Mouse (Mus musculus) hindbrain, embryonic 14.5 days (tissue): ENCODE measurements around the gene Nlk. TPM values are rescaled to one million over a fixed set of nuclear protein-coding genes. Genes with fewer than 3 reads are reported as not detected.
"Not testable (repeated sequence)": the region's sequence is repeated elsewhere in the genome, so short reads cannot be mapped to it uniquely, and the experiment has no call there.

Experiments used
- ATAC-seq: fragments of 200-750 bp; cut with Nextera tagmentation; 2 replicates; pipeline ENCODE4 v1.8.0; 2017; ENCODE audit warnings: moderate number of reproducible peaks, mild to moderate bottlenecking, moderate TSS enrichment, moderate library complexity; ENCODE audit not compliant: low FRiP score
- DNase-seq: peaks from one replicate; pipeline ENCODE4 v3.0.0-alpha.2; 2015; ENCODE audit warnings: low spot score
- H3K27ac ChIP-seq: fragments of 300-500 bp; sonication (generic); 2 replicates; pipeline ENCODE4 v1.5.1; 2014; ENCODE audit warnings: mild to moderate bottlenecking, moderate library complexity
- H3K27me3 ChIP-seq: fragments of 300-500 bp; sonication (generic); 2 replicates; pipeline ENCODE4 v1.6.1; 2014; ENCODE audit warnings: mild to moderate bottlenecking, low read length, mixed read lengths; ENCODE audit not compliant: control insufficient read depth, insufficient read depth
- H3K36me3 ChIP-seq: fragments of 300-500 bp; sonication (generic); replicated peaks from 2 replicates; pipeline ENCODE4 v1.6.1; 2014; ENCODE audit not compliant: control insufficient read depth, insufficient read depth
- H3K4me1 ChIP-seq: fragments of 300-500 bp; sonication (generic); replicated peaks from 2 replicates; pipeline ENCODE4 v1.6.1; 2014; ENCODE audit warnings: antibody characterized with exemption, low read length, mixed read lengths; ENCODE audit not compliant: control insufficient read depth, insufficient read depth
- H3K4me2 ChIP-seq: fragments of 300-500 bp; sonication (generic); replicated peaks from 2 replicates; pipeline ENCODE4 v1.6.1; 2014; ENCODE audit warnings: mild to moderate bottlenecking, moderate library complexity
- H3K4me3 ChIP-seq: fragments of 300-500 bp; sonication (generic); replicated peaks from 2 replicates; pipeline ENCODE4 v1.5.1; 2014; ENCODE audit warnings: mild to moderate bottlenecking, low read length
- H3K9ac ChIP-seq: fragments of 300-500 bp; sonication (generic); 2 replicates; pipeline ENCODE4 v1.6.1; 2014
- H3K9me3 ChIP-seq: fragments of 300-500 bp; sonication (generic); 2 replicates; pipeline ENCODE4 v1.6.1; 2016; ENCODE audit warnings: low read length; ENCODE audit not compliant: control insufficient read depth
- WGBS: fragments of 180-500 bp; shearing (Covaris S2); extraction: QIAGEN DNeasy Blood & Tissue Kit; methylation state at CpG from one replicate; pipeline ENCODE4 v1.1.7; 2014; 5-methylcytosine and 5-hydroxymethylcytosine counted together
- polyA plus RNA-seq: library from polyadenylated mRNA; unstranded; fragments of >200 nt; fragmentation: Nextera tagmentation; extraction: Ambion mirVana; gene quantifications from 2 replicates; pipeline ENCODE4 v1.2.1, GENCODE M21; 2014

The Nlk gene
- polyA plus RNA-seq, 1 experiment from 2014 or later = 29.3 TPM

GRCm38 (mm10) chr11:78595773-78596172 lies 101.4 kb downstream of the Nlk start:
- Histone ChIP-seq H3K27me3 (no peaks in the 10 kb centered on the region), H3K4me1 (peaks cover 4% of the 10 kb centered on the region; the same call in 1 of the 2 replicates), H3K4me2 (no peak overlapping the region), H3K4me3 (no peak overlapping the region), H3K9me3 (no peaks in the 10 kb centered on the region), H3K36me3 (peaks cover 4% of the 10 kb centered on the region; the same call in 1 of the 2 replicates), H3K27ac (no peak overlapping the region), H3K9ac (no peak overlapping the region)
- 97% methylated on average over 2 of the region's 2 CpGs for WGBS
- ATAC-seq (no peak), DNase-seq (no peak)

- 97% methylated on average over 6 of the region's 6 CpGs for WGBS
- Histone ChIP-seq H3K36me3 (peaks cover 4% of the 10 kb centered on the region; the same call in 1 of the 2 replicates), H3K9ac (no peak overlapping the region), H3K4me1 (peaks cover 4% of the 10 kb centered on the region; the same call in 1 of the 2 replicates), H3K4me2 (no peak overlapping the region), H3K27ac (no peak overlapping the region), H3K4me3 (no peak overlapping the region), H3K27me3 (no peaks in the 10 kb centered on the region), H3K9me3 (no peaks in the 10 kb centered on the region)
- DNase-seq = no peak
- ATAC-seq = no peak
Measured at GRCm38 (mm10) chr11:78594271-78594964, 102.8 kb downstream of the Nlk start.

DNA sequence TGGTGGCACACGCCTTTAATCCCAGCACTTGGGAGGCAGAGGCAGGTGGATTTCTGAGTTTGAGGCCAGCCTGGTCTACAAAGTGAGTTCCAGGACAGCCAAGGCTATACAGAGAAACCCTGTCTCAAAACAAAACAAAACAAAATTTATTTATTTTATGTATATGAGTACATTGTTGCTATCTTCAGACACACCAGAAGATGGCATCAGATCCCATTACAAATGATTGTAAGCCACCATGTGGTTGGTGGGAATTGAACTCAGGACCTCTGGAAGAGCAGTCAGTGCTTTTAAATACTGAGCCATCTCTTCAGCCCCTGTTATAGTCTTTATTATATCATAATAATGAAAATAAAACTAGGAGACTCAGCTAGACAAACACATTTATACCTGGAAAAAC lies 109.5 kb downstream of the Nlk start:
- not testable (repeated sequence) for ATAC-seq, H3K9me3 ChIP-seq, H3K27ac ChIP-seq, H3K4me2 ChIP-seq, DNase-seq, H3K27me3 ChIP-seq, H3K4me3 ChIP-seq, H3K9ac ChIP-seq, H3K4me1 ChIP-seq
- peaks cover 36% of the 10 kb centered on the region for H3K36me3 ChIP-seq
- 100% methylated on average over 1 of the region's 1 CpGs for WGBS

DNA sequence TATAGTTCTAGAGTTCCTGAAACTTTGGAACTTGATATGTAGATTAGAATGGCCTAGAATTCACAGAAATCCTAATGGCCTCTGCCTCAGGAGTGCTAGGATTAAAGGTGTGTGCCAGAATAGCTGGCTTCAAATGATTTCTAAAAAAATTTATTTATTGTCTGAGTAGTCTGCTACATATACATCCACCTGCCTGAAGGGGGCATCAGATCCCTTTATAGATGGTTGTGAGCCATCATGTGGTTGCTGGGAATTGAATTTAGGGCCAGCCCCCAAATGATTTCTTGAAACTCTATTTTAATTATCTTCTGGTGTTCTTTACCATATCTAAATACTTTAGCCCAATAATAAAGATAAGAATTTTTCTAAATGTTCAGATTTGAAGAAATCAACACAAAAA lies 111.1 kb downstream of the Nlk start:
- Histone ChIP-seq H3K4me2 (no peak overlapping the region), H3K4me1 (no peaks in the 10 kb centered on the region), H3K36me3 (peaks cover 51% of the 10 kb centered on the region), H3K27ac (no peak overlapping the region), H3K27me3 (no peaks in the 10 kb centered on the region), H3K4me3 (no peak overlapping the region), H3K9me3 (no peaks in the 10 kb centered on the region), H3K9ac (no peak overlapping the region)
- ATAC-seq (no peak), DNase-seq (no peak)

DNA sequence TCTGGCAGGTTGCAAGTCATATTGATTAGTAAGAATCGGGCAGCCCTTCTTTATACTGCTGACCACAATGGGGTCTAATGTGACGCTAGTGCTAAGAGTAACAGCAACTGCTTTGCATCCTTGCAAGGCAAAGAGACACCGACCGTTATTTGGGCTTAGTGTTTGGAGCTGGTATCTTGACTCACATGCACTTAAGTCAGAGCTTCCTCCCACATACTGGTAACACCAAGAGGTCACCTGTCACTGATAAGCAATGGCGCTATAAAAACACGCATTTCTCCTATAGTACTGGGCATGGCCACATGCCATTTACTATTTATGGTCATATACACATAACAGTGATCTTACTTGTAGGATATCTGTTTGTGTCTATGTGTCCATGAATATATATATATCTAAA lies 114.3 kb downstream of the Nlk start:
- Histone ChIP-seq H3K36me3 (peaks cover 80% of the 10 kb centered on the region), H3K4me3 (no peak overlapping the region), H3K27me3 (no peaks in the 10 kb centered on the region), H3K4me1 (no peaks in the 10 kb centered on the region), H3K27ac (no peak overlapping the region), H3K9ac (no peak overlapping the region), H3K9me3 (no peaks in the 10 kb centered on the region), H3K4me2 (no peak overlapping the region)
- WGBS = 93% methylated on average over 6 of the region's 6 CpGs
- ATAC-seq (no peak), DNase-seq (no peak)

DNA sequence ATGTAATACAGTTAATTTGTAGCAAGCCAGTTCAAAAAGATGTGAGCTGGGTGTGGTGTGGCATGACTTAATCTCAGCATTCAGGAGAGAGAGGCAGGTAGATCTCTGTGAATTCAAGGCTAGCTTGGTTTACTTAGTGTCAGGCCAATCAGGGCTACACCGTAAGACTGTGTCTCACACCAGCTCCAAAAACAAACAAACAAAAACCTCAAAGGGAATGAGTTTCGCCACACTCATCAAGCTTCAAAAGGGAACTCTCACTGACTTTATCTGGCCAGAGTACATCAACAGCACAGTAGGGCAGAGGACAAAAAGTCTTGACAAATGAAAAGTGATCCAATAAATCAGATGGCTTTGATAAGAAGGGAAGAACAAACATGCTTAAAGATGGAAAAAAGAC lies 122.2 kb downstream of the Nlk start:
- Histone ChIP-seq H3K4me3 (no peak overlapping the region), H3K27ac (no peak overlapping the region), H3K4me2 (no peak overlapping the region), H3K4me1 (no peaks in the 10 kb centered on the region), H3K9me3 (no peaks in the 10 kb centered on the region), H3K27me3 (no peaks in the 10 kb centered on the region), H3K9ac (no peak overlapping the region), H3K36me3 (peaks cover 81% of the 10 kb centered on the region)
- ATAC-seq (no peak), DNase-seq (no peak)
- WGBS = 68% methylated on average over 2 of the region's 2 CpGs

- Histone ChIP-seq H3K4me2 (no peak overlapping the region), H3K36me3 (peaks cover 81% of the 10 kb centered on the region), H3K27me3 (no peaks in the 10 kb centered on the region), H3K4me1 (no peaks in the 10 kb centered on the region), H3K27ac (no peak overlapping the region), H3K4me3 (no peak overlapping the region), H3K9ac (no peak overlapping the region), H3K9me3 (no peaks in the 10 kb centered on the region)
- DNase-seq (no peak), ATAC-seq (no peak)
- 98% methylated on average over 3 of the region's 3 CpGs for WGBS
Measured at GRCm38 (mm10) chr11:78574536-78574935, 122.6 kb downstream of the Nlk start.

GRCm38 (mm10) chr11:78574031-78574430 lies 123.1 kb downstream of the Nlk start:
- H3K27me3 ChIP-seq, H3K4me1 ChIP-seq, H3K9ac ChIP-seq, H3K4me3 ChIP-seq, H3K27ac ChIP-seq, H3K4me2 ChIP-seq, DNase-seq, H3K9me3 ChIP-seq, ATAC-seq: not testable (repeated sequence)
- WGBS = 97% methylated on average over 3 of the region's 4 CpGs
- peaks cover 78% of the 10 kb centered on the region for H3K36me3 ChIP-seq

- H3K27ac ChIP-seq = no peak overlapping the region
- H3K4me3 ChIP-seq = no peak overlapping the region
- H3K9ac ChIP-seq = no peak overlapping the region
- WGBS = 93% methylated on average over 6 of the region's 6 CpGs
- no peak for DNase-seq
- ATAC-seq = no peak
- no peaks in the 10 kb centered on the region for H3K4me1 ChIP-seq
- H3K27me3 ChIP-seq = no peaks in the 10 kb centered on the region
- peaks cover 65% of the 10 kb centered on the region for H3K36me3 ChIP-seq
- no peak overlapping the region for H3K4me2 ChIP-seq
- no peaks in the 10 kb centered on the region for H3K9me3 ChIP-seq
Measured at GRCm38 (mm10) chr11:78571854-78572253, 125.3 kb downstream of the Nlk start.

DNA sequence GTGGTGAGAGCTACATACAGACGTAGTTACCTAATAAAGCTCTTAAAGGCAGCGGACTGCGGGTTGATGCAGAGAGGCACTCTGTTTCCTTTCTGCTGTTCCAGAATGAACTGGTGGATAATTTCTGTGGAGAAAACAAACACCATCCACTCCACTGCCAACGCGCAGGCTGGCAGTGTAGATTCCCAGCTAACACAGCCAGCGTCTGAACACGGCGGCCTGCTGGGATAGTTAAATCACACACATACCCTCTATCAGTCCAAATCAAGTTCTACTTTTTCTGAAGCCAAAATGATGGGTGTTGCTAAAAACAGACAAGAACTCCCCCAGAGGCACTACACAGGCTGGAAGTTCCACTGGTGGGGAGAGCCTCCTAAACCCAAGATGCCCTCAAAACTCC lies 125.7 kb downstream of the Nlk start:
- Histone ChIP-seq H3K4me1 (no peaks in the 10 kb centered on the region), H3K4me2 (no peak overlapping the region), H3K36me3 (peaks cover 66% of the 10 kb centered on the region), H3K4me3 (no peak overlapping the region), H3K9me3 (no peaks in the 10 kb centered on the region), H3K9ac (no peak overlapping the region), H3K27ac (no peak overlapping the region), H3K27me3 (no peaks in the 10 kb centered on the region)
- no peak for DNase-seq
- ATAC-seq = no peak
- WGBS = 92% methylated on average over 8 of the region's 8 CpGs
